ENCODE assay signal across 8 mouse cellular contexts in the genomic region with DNA sequence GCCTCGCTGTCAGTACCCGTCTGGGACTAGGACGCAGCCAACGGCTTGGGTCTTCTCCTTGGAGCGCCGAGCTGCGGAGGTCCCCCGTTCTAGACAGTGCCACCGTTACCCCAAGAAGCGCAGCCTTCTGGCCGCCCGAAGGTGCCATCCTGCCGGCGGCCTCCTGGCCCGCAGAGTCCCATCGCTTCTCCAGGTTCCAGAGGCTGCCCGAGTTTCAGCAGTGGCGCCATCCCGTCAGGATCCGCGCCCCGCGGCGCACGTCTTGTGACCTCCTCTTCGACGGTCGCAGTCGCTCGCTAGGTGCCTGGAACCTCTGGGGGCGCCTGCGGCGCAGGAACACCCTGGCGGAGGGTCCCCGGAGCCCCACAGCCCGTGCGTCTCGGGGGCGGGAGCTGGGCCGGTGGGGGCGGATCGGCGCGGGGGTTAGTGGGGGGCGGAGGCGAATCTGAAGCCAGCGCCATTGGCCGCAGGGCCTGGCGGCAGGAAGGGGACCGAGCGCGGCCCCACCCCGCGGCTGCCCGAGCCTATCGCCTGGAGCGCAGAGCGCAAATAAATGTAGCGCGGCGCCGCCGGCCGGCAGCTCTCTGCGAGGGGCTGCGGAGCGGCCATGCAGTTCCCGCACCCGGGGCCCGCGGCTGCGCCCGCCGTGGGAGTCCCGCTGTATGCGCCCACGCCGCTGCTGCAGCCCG. TPM values are rescaled to one million over a fixed set of nuclear protein-coding genes. Genes with fewer than 3 reads are reported as not detected.
DNase-seq lines count a peak whose midpoint lies in the region; ATAC-seq and TF ChIP-seq lines count a peak whose summit lies in the region.

A gene (plus strand): TSS at position 548 of the 689 bp plus-strand sequence.

- peak within 1 kb of the TSS; percentile 63 for H3K4me3 ChIP-seq in erythroblast, embryonic 14.5 days (replicated peaks)
- peak within 1 kb of the TSS; percentile 50 for H3K4me3 ChIP-seq in embryonic facial prominence, embryonic 14.5 days (ENCODE audit: low read depth, low read length)
- peak within 1 kb of the TSS; percentile 71 for H3K4me3 ChIP-seq in heart, embryonic 15.5 days
- peak within 1 kb of the TSS; percentile 55 for H3K4me3 ChIP-seq in kidney, postnatal 0 days (replicated peaks; ENCODE audit: low read depth, low read length)
- H3K4me3 ChIP-seq in neural tube, embryonic 12.5 days = peak within 1 kb of the TSS; percentile 39
- H3K4me3 ChIP-seq in stomach, embryonic 15.5 days (replicated peaks) = peak within 1 kb of the TSS; percentile 58

- peak within 1 kb of the TSS; percentile 55 for H3K9ac ChIP-seq in embryonic facial prominence, embryonic 14.5 days (ENCODE audit: low read depth, low read length)
- H3K9ac ChIP-seq in heart, embryonic 15.5 days = peak within 1 kb of the TSS; percentile 74
- H3K9ac ChIP-seq in kidney, postnatal 0 days (ENCODE audit: low read depth, low read length) = peak within 1 kb of the TSS; percentile 64
- H3K9ac ChIP-seq in neural tube, embryonic 12.5 days = peak within 1 kb of the TSS; percentile 42; the same call in 1 of the 2 replicates
- H3K9ac ChIP-seq in stomach, embryonic 15.5 days = peak within 1 kb of the TSS; percentile 44; the same call in 1 of the 2 replicates

- H3K4me2 ChIP-seq in embryonic facial prominence, embryonic 14.5 days (ENCODE audit: low read depth, low read length) = peak within 1 kb of the TSS; percentile 74
- H3K4me2 ChIP-seq in heart, embryonic 15.5 days = peak within 1 kb of the TSS; percentile 83
- H3K4me2 ChIP-seq in kidney, postnatal 0 days (ENCODE audit: low read length) = peak within 1 kb of the TSS; percentile 68
- H3K4me2 ChIP-seq in neural tube, embryonic 12.5 days (replicated peaks) = peak within 1 kb of the TSS; percentile 64
- peak within 1 kb of the TSS; percentile 92 for H3K4me2 ChIP-seq in stomach, embryonic 15.5 days

- TF ChIP-seq CTCF in kidney, postnatal 0 days (IDR thresholded peaks at IDR 0.05; ENCODE audit: low read depth) = no peak

- DNase-seq in embryonic facial prominence, embryonic 14.5 days (ENCODE audit: low spot score) = peak; percentile 56
- peak; percentile 66 for DNase-seq in kidney, postnatal 0 days (ENCODE audit: low spot score)
- DNase-seq in lung, adult 18-20 months = peak; percentile 89

- ATAC-seq in erythroblast, adult 5-6 weeks (replicated peaks; ENCODE audit: low FRiP score, poor library complexity, severe bottlenecking) = no peak
- ATAC-seq in embryonic facial prominence, embryonic 14.5 days (ENCODE audit: low read depth) = peak; percentile 68
- ATAC-seq in heart, embryonic 15.5 days (replicated peaks; ENCODE audit: insufficient number of reproducible peaks, insufficient read depth, low FRiP score, low read depth) = peak; percentile 78
- peak; percentile 59 for ATAC-seq in kidney, postnatal 0 days (replicated peaks; ENCODE audit: low FRiP score, low read depth)
- peak; percentile 52 for ATAC-seq in neural tube, embryonic 12.5 days (ENCODE audit: low FRiP score, low read depth)
- ATAC-seq in stomach, embryonic 15.5 days (ENCODE audit: insufficient read depth, low FRiP score, low read depth) = peak; percentile 85

- H3K27me3 ChIP-seq in erythroblast, embryonic 14.5 days (ENCODE audit: control insufficient read depth) = peaks cover 84% of the 10 kb centered on the region
- H3K27me3 ChIP-seq in embryonic facial prominence, embryonic 14.5 days (replicated peaks; ENCODE audit: control insufficient read depth, insufficient read depth, low read length) = peaks cover 95% of the 10 kb centered on the region
- peaks cover 88% of the 10 kb centered on the region for H3K27me3 ChIP-seq in heart, embryonic 15.5 days
- H3K27me3 ChIP-seq in kidney, postnatal 0 days (ENCODE audit: insufficient read depth, low read length) = peaks cover 66% of the 10 kb centered on the region
- H3K27me3 ChIP-seq in neural tube, embryonic 12.5 days (replicated peaks) = peaks cover 87% of the 10 kb centered on the region
- peaks cover 59% of the 10 kb centered on the region for H3K27me3 ChIP-seq in stomach, embryonic 15.5 days (replicated peaks)

- H3K27ac ChIP-seq in embryonic facial prominence, embryonic 14.5 days (replicated peaks; ENCODE audit: low read depth, low read length) = peak within 1 kb of the TSS; percentile 39
- H3K27ac ChIP-seq in heart, embryonic 15.5 days = peak within 1 kb of the TSS; percentile 89
- H3K27ac ChIP-seq in kidney, postnatal 0 days = peak within 1 kb of the TSS; percentile 84
- H3K27ac ChIP-seq in neural tube, embryonic 12.5 days = no peak within 1 kb of the TSS
- H3K27ac ChIP-seq in stomach, embryonic 15.5 days = peak within 1 kb of the TSS; percentile 77

- peaks cover 13% of the 10 kb centered on the region; the same call in 1 of the 2 replicates for H3K9me3 ChIP-seq in erythroblast, embryonic 14.5 days (ENCODE audit: control insufficient read depth, low read length)
- no peaks in the 10 kb centered on the region for H3K9me3 ChIP-seq in embryonic facial prominence, embryonic 14.5 days (ENCODE audit: control insufficient read depth, low read length)
- H3K9me3 ChIP-seq in heart, embryonic 15.5 days (replicated peaks) = no peaks in the 10 kb centered on the region
- no peaks in the 10 kb centered on the region for H3K9me3 ChIP-seq in kidney, postnatal 0 days (replicated peaks; ENCODE audit: low read length)
- H3K9me3 ChIP-seq in neural tube, embryonic 12.5 days = no peaks in the 10 kb centered on the region
- no peaks in the 10 kb centered on the region for H3K9me3 ChIP-seq in stomach, embryonic 15.5 days

- peaks cover 19% of the 10 kb centered on the region for H3K4me1 ChIP-seq in erythroblast, embryonic 14.5 days (ENCODE audit: control insufficient read depth)
- 0 out of 2 replicates have a peak, but pooled peaks cover 4% of the 10 kb centered on the region for H3K4me1 ChIP-seq in embryonic facial prominence, embryonic 14.5 days (ENCODE audit: control insufficient read depth, insufficient read depth, low read length)
- H3K4me1 ChIP-seq in heart, embryonic 15.5 days (replicated peaks) = peaks cover 22% of the 10 kb centered on the region
- peaks cover 4% of the 10 kb centered on the region for H3K4me1 ChIP-seq in kidney, postnatal 0 days (replicated peaks; ENCODE audit: insufficient read depth, low read length)
- H3K4me1 ChIP-seq in neural tube, embryonic 12.5 days = peaks cover 16% of the 10 kb centered on the region
- H3K4me1 ChIP-seq in stomach, embryonic 15.5 days = peaks cover 12% of the 10 kb centered on the region

- 0% methylated on average over 33 of the region's 79 CpGs for WGBS in embryonic facial prominence, embryonic 14.5 days
- under 1% methylated on average over 61 of the region's 79 CpGs for WGBS in heart, embryonic 15.5 days
- WGBS in kidney, postnatal 0 days = under 1% methylated on average over 57 of the region's 79 CpGs
- under 1% methylated on average over 76 of the region's 79 CpGs for WGBS in neural tube, embryonic 12.5 days
- WGBS in stomach, embryonic 15.5 days = under 1% methylated on average over 58 of the region's 79 CpGs

- no peaks in the 10 kb centered on the region for H3K36me3 ChIP-seq in erythroblast, embryonic 14.5 days (ENCODE audit: control insufficient read depth)
- H3K36me3 ChIP-seq in embryonic facial prominence, embryonic 14.5 days (ENCODE audit: control insufficient read depth, insufficient read depth, low read length) = no peaks in the 10 kb centered on the region
- no peaks in the 10 kb centered on the region for H3K36me3 ChIP-seq in heart, embryonic 15.5 days
- no peaks in the 10 kb centered on the region for H3K36me3 ChIP-seq in kidney, postnatal 0 days (ENCODE audit: insufficient read depth, low read length)
- H3K36me3 ChIP-seq in neural tube, embryonic 12.5 days = no peaks in the 10 kb centered on the region
- no peaks in the 10 kb centered on the region for H3K36me3 ChIP-seq in stomach, embryonic 15.5 days

RNA-seq across cellular contexts. Expression of the gene that starts here (rescaled TPM):
- polyA plus RNA-seq in erythroblast, embryonic 14.5 days (2012) = 0.22 and 0.34 TPM in 2 replicates
- total RNA-seq in erythroblast, adult 5-6 weeks (2015; ENCODE audit: low replicate concordance) = 25.1 and 27.3 TPM in 2 replicates
- 5.1 and 6.0 TPM in 2 replicates for total RNA-seq in erythroblast, adult 5-6 weeks (2017; ENCODE audit: low replicate concordance)
- polyA plus RNA-seq in embryonic facial prominence, embryonic 14.5 days (2014; fragmentation: Nextera tagmentation; extraction: Ambion mirVana) = 6.2 and 6.7 TPM in 2 replicates
- polyA plus RNA-seq in heart, embryonic 15.5 days (2015; fragmentation: Nextera tagmentation; extraction: Ambion mirVana) = 13.0 and 13.8 TPM in 2 replicates
- polyA plus RNA-seq in kidney, postnatal 0 days (2015; fragmentation: Nextera tagmentation; extraction: Ambion mirVana) = 7.6 and 10.1 TPM in 2 replicates
- polyA plus RNA-seq in neural tube, embryonic 12.5 days (2016; fragmentation: Nextera tagmentation; extraction: Ambion mirVana) = 8.2 and 8.3 TPM in 2 replicates
- polyA plus RNA-seq in stomach, embryonic 15.5 days (2015; fragmentation: Nextera tagmentation; extraction: Ambion mirVana) = 18.2 and 23.9 TPM in 2 replicates
